Mouse (Mus musculus): Measurements from ENCODE around the gene Olfr643.

The Olfr643 gene

DNA sequence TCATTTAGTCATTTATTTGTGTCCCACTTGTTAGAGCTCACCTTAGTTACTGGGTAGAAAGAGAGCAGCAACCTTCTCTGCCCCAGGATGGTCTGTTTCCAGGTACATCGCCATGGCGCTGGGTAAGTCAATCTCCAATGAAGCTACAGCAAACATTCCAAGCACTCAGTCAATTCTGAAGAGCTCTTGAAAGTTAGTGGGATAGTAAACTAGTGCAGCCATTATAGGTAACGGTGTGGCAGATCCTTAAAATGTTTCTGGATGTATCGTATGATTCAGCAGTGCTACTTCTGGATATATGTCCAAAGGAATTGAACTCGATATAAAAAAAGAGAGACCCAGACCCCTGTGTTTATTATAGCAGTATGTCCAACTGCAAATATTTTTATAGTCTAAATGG is at the start of gene Olfr643:
Olfr643 (minus strand) TSS at position 101 of the 400 bp plus-strand sequence.
- in situ Hi-C loops (cut with MboI), result no loop called here

DNA sequence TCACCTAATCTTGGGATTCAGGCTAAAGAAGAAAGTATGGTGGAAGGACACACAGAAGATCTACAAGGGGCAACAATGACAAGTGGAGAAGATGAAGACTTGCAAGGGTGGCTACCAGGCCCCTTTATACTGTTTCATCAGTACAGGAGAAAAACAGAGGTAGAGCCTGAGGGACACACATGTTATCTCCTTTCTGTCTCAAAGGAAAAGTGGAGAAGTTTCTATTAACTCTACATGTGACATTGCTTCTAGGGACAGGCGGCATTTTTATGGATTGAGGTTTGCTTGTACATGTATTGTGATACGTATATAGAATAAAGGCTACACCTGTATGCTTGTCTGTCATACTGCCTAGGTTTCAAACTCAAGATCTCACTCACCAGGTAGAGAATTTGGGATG is 46.1 kb upstream of the Olfr643 start, which contains the start of gene Olfr648:
Olfr648 (minus strand) TSS at position 101 of the 400 bp plus-strand sequence.
- in situ Hi-C loops (cut with MboI), result loop anchor here (25.0 kb wide), 1 partner anchor 429 kb away; the partner anchor contains the start of genes Olfr655, Olfr656 and Olfr657

DNA sequence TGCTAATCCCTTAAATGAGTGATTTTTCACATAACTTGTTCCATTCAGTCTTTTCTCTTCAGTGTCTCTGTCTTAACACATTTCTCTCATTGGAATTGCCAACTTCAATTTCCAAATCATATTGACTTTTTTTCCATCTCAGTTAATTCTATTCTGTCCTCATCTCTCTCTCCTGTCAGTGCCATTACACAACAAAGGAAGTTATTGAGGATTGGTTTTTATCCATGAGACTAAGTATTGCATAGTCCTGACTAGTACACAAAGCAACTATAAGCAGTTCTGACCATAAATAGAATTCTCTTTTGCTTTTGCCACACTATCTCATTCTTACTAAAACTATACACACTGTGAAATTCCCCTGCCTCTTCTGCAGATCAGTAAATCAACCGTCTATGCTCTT is 41.9 kb upstream of the Olfr643 start:
- in situ Hi-C loops (cut with MboI), result loop anchor here (25.0 kb wide), 1 partner anchor 433 kb away; the partner anchor contains the start of genes Olfr655, Olfr656 and Olfr657

DNA sequence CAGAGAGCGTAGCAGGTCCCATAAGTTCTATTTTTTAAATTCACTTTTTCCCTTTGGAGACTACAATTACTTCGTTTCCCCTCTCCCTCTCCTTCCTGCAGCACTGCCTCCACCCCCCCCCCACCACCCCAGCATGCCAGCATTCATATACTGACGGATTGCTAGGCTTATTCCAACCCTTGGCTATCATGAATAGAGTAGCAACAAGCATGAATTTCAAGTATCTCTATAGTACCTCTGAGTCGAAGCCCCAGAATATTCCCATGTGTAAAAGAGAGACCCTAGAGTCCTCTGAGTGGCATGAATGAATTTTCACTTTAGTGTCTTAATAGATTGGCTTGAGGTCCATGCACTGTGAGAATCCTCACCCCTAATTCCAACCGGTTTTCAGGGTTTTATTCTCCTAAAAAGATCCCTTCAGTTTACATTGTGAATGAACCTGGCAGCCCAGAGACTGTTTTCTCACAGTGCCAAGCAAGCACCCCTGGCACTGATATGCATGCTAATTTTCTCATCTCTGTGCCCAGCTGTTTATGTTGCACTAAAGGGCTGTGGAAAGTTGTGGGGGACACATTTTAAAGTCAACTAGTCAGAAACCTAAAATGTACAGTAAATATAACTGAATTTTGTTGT is 41.3 kb upstream of the Olfr643 start:
- in situ Hi-C loops (cut with MboI), result loop anchor here (25.0 kb wide), 1 partner anchor 434 kb away; the partner anchor contains the start of genes Olfr655, Olfr656 and Olfr657

DNA sequence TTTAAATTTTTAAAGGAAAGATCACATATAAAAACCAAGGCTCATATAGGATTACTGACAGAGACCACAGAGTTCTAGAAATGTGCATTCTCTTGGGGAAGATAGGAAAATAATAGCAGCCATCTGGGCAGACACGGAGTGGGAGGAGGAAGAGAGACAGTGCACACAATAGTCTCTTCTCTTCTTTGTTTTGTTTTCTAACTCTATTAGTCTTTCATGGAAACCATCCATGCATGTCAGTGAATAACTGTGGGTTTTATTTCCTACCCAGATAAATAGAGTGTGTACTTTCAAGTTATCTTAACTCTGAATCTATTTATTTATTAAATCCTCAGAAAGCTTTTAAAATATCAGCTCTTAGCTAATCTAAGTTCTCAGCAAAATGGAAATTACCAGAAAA is 37.9 kb upstream of the Olfr643 start:
- in situ Hi-C loops (cut with MboI), result loop anchor here (25.0 kb wide), 1 partner anchor 437 kb away; the partner anchor contains the start of genes Olfr655, Olfr656 and Olfr657

DNA sequence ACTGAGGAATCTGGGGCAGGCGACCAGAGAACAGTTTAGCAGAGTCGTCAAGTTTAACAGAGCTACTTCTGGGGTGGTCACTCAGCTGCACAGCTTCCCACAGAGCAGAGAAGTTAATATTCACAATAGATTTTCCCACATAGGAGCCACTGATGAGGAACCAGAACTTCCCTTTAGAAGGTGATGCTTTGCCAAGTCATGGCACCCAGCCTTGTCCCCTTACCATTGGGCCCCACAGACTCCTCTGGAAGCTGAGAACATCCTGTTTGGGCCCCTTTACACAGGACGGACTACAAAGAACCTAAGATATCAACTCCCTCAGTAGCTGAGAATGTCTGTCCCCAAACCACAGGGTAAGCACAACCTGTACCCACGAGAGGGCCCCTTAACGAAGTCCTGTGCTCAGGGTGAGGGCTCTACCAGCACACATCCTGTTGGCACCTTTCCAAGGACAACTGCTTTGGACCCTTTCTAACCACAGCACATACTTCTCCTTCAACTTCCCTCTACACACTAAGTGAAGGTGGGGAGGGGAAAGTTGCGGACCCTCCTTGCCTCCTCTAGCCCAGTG is 32.5 kb upstream of the Olfr643 start:
- in situ Hi-C loops (cut with MboI), result no loop called here

DNA sequence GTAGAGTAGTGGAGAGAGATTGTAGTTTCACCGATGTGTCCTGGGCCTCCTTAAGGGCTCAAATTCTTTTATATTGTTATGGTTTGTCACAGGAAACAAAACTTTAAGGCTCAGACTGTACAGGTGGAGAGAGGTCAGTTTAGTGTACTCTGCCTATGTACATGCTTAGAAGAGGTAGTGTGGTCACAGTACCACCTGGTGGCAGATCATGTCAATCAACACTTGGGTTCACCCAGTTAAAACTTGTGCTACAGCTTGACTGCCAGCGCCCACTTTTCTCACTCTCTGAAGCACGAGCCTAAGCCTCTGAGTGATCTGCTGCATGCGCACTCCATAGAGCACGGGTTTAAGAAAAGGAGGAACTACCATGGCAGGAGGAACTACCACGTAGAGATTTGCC is 29.9 kb upstream of the Olfr643 start:
- in situ Hi-C loops (cut with MboI), result no loop called here

DNA sequence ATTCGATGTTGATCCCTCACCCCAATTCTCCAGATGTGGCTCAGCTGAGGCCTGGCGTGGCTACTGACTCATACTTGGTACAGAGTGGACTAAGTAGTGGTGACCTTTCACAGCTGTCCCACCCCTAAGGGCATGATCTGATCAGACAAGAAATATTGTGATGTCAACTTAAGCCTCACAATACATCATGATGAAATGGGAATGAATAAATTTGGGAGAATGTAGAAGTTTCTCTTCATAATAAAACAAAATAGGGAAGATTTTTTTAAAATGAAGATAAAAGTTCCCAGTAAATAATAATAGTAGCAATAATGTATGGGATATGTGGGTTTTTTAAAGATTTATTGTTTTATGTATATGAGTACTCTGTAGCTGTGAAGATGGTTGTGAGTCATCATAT is 13.3 kb upstream of the Olfr643 start, which contains the start of gene Ubqlnl:
Ubqlnl (minus strand) TSS at position 101 of the 400 bp plus-strand sequence.
- in situ Hi-C loops (cut with MboI), result no loop called here

DNA sequence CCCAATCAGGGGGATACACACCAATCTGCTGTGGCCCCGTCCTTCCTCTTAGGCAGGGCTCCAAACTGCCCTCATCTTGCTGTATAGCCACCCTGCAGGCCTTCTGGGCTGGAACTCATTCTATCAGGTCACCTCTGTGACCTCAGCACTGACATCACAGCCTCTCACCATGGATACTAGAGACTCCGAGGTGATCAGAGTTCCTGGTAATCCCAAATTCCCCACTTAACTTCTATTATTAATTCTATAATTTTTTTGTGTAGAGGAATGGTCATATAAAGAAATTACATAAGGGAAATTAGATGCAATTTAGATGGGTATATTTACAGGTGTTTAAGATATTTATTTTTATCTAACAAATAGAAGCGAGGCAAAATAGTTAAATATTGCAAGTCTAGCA is 6.0 kb upstream of the Olfr643 start, which contains the start of gene Ubqln3:
Ubqln3 (minus strand) TSS at position 101 of the 400 bp plus-strand sequence.
- in situ Hi-C loops (cut with MboI), result no loop called here

DNA sequence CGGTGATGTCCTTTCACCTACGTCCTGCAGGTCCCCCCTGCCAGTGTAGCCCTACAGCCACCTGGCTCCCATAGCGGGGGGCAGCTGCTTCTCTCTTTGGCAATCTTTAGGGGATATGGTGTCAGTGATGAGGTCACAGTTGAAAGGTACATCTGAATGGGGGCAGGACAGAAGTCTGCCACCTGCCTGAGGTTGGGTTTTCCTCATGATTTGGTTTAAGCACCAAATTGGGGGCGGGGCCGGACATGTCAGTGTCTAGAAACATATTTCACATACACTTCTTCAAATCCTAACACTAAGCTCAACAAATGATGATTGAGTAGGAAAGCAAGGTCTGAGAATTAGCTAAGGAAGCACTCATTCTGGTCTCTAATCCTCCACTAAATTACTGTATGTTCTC is 7.5 kb downstream of the Olfr643 start, which contains the start of gene Ubqln5:
Ubqln5 (minus strand) TSS at position 101 of the 400 bp plus-strand sequence.
- in situ Hi-C loops (cut with MboI), result no loop called here

DNA sequence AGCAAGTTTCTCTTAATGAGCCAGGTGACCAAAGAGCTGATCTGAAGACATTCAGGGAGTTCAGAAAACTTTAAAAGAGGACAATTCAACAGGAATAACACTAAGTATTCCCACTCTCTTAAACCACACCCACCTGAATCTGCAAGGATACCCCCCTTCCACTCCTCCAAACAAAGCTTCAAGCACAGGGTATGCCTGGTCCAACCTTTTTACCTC is 32.5 kb downstream of the Olfr643 start, which contains the start of gene Olfr646:
Olfr646 (plus strand) TSS at position 117 of the 216 bp plus-strand sequence.
- in situ Hi-C loops (cut with MboI), result no loop called here

DNA sequence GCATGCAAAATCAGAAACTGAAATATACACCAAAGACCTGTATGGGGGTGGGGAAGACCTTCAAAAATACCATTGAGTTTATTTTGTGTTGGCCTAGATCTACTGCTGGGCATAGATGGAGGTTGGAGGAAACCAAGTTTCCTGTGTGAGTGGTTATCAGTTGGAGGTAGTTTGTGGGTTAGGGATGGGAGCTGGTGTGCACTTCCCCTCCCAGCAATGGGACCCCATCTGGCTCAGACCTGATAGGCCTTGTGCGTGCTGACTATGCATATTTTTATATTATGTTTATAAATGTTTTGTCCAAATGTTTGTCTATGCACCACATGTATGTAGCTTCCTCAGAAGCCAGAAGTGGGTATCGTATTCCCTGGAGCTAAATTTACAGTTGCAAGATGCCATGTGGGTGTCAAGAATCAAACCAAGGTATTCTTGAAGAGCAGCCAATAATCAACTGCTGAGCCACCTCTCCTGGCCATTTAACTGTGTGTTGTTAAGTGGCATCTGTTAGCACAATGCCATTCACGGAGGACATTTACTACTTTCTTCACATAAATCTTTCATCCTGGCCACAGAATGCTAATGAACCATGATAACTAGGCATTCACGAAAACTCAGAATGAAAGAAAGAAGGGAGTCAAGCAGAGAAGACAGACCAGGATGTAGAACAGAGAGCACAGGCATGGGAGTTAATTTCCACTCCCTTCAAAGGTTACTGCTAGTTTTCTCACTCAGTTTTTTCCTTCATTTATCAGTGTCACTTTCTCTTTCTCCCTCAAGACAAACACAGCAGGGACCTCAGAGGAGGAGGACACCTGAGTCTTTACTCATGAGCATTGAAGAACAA is 33.1 kb downstream of the Olfr643 start:
- in situ Hi-C loops (cut with MboI), result no loop called here

DNA sequence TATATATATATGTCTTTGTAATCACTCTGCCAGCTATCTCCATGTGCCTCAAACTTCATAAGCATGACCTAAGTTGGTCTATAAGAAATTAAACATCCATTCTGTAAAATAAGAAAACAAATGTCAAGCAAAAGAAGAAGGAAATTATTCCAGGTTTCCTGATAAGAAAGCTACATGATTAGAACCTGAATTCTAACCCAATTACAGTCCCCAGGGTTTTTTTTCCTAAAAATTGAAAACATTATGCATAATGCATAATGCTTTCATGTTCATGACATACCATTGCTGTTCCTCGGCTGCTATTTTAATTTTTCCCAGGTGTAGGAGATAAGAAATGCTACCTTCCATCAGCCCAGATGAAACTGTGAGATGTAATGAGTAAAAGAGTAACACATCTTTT is 51.8 kb downstream of the Olfr643 start, which contains the start of gene Olfr645:
Olfr645 (minus strand) TSS at position 101 of the 400 bp plus-strand sequence.
- in situ Hi-C loops (cut with MboI), result no loop called here

DNA sequence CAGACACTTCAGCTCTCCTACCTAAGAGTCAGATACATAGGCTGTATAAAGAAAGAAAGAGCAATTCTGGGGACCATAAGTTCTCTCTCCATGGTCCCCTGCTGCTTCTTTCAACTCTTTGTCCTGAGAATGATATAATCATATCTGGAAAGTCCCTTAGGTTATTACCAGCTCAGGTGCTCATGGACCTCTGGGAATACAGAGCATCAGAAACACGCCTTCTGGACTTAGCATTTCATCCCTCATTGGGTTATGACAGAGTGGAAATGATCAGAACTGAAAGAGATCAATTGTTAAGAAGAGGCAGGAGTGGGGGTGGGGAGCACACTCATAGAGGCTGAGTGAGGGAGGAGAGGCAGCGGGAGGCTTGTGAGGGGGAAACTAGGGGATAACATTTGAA is 65.4 kb downstream of the Olfr643 start, which contains the start of gene Olfr644:
Olfr644 (minus strand) TSS at position 101 of the 400 bp plus-strand sequence.
- in situ Hi-C loops (cut with MboI), result no loop called here

DNA sequence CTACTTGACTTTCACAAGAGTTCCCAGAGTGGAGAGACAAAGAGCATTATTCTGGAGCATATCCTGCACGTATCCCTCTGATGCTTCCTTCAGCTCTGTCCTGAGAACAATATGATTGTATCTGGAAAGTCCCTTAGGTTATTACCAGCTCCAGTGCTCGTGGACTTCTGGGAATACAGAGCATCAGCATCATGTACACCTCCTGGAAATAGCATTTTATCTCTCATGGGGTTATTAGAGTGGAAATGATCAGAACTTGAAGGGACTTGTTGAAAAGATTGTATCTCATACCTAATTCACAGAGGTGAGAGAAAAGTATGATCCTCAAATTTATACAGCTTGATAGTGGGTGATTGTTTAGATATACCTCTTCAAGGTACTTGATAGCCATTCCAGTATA is 75.9 kb downstream of the Olfr643 start, which contains the start of gene 4930516K23Rik:
4930516K23Rik (minus strand) TSS at position 101 of the 400 bp plus-strand sequence.
- in situ Hi-C loops (cut with MboI), result no loop called here

DNA sequence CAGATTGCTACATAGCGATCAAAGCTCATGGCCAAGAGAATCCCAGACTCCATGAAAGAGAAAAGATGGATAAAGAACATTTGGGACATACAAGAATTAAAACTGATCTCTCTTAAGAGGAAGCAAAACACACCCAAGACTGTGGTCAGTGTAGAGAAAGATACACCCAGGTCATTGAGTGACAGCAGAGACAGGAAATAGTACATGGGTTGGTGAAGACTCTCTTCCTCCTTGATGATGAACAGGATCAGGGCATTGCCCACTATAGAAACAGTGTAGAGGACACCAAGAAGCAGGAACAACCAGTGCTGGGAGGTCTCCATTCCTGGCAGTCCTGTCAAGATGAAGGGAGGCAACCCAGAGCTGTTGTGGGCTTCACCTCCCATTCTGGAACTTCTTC is 78.0 kb downstream of the Olfr643 start:
- in situ Hi-C loops (cut with MboI), result no loop called here

DNA sequence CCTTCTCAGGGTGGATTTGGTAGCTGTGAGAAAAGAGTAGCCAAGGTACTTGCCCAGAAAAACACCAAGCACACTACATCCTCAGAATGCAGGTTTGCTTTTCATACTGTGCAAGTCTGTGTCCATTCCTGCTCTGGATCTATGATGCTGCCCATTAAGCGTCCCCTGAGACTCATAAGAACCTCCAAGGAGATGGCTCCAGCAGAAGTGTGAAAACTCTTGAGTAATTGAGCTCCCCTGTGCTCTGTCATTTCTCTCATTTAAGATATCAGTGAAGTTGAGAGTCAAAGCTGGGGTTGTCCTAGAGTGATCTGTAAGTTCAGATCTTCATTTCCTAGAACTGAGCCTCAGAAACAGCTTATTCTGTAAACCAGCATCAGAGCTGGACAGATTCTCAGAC is 84.6 kb downstream of the Olfr643 start, which contains the start of gene Olfr642:
Olfr642 (minus strand) TSS at position 101 of the 400 bp plus-strand sequence.
- in situ Hi-C loops (cut with MboI), result no loop called here

DNA sequence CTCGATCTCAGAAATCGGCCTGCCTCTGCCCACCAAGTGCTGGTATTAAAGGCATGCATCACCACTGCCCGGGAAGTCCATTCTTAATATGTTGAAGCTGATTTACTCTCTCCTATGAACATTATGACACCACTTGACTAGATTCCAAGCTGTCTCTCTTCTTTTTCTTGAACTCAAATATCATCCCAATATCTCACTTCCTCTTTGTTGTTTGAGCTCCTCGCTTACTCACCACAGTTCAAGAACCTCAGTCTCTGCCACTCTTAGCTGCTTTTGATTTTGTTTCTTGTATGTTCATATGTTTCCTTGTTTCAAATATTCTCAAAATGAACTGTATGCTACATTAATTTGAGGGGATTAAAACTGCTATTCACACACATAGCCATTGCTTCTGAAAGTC is 86.5 kb downstream of the Olfr643 start:
- in situ Hi-C loops (cut with MboI), result no loop called here

DNA sequence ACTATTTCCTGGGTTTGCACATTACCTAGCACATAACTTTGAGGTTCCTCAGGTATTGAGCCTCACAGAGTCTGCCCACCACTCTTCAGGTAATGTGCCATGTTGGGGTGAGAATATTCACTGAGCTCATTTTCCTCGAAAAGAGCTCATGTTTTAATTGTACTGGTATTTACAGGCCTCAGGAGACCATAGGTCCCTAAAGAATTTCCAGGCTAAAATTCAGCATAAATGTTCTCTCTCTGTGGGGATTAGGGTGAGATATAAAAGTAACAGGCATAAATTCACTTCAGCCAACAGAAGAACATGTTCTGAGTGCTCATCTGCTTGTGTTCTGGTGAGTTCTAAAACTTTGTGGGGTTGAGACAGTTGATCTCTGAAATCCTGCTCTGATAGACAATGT is 102.1 kb downstream of the Olfr643 start, which contains the start of gene Olfr641:
Olfr641 (plus strand) TSS at position 301 of the 400 bp plus-strand sequence.
- in situ Hi-C loops (cut with MboI), result no loop called here

DNA sequence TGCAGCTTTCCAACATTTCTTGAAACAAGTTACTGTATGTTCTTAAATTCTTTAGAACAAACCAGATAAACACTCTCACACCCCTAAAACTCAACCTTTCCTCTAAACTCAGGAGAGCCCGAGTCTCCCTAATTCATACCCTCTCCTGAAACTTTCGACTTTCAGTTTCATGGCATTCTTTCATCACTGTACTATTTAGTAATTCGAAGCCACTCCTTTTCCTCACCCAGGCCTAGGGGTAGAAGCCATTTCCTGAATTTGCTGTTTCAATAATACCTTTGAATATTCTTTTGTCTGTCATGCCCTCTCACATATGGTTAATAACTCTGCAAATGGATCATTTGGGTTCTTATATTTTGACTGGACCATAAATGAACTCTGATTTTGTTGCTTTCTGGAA is 110.2 kb downstream of the Olfr643 start:
- in situ Hi-C loops (cut with MboI), result no loop called here

DNA sequence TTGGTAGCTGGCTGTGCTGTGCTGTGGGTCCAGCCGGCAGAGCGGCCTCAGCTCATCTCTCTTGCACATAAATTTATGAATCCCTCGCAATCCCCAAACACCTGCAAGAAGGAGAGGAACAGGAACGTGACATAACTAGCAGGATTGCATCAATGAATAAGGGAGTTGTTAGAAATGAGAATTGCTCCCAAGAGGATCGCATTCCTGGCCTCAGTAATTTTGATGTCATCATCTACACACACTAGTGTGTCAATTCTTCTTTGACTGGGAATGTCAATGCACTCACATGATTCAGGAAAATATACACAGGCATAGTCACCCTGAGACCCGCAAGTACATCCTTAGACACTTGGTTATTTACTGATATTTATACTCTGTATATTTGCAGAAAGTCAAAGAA is 111.7 kb downstream of the Olfr643 start, which contains the start of gene Olfr640:
Olfr640 (minus strand) TSS at position 101 of the 400 bp plus-strand sequence.
- in situ Hi-C loops (cut with MboI), result no loop called here

DNA sequence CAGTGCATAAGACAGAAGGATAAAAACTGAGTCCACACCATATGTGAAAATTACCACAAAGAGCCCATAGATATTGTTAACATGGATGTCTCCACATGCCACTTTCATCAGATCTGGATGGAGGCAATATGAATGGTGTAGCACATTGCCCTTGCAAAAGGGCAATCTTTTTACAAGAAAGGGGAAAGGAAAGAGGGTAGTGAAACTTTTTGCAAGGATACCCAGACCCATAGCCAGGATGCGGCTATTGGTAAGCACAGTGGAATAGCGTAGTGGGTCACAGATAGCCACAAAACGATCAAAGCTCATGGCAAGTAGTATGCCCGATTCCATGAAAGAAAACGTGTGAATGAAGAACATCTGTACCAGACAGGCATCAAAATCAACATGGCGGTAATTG is 115.6 kb downstream of the Olfr643 start:
- in situ Hi-C loops (cut with MboI), result no loop called here
